Mouse (Mus musculus) embryonic fibroblast, embryonic 13.5 days (primary cell): Measurements from ENCODE around the gene Hdgfl2. TPM values are rescaled to one million over a fixed set of nuclear protein-coding genes. Genes with fewer than 3 reads are reported as not detected.
A peak's percentile ranks its signal among the peaks of the same experiment; 100 is the strongest.

Experiments used
- H3K27ac ChIP-seq: 2 replicates; pipeline ENCODE4 v1.5.1; 2012; ENCODE audit warnings: low read length, control low read depth, inconsistent platforms; ENCODE audit not compliant: insufficient read depth
- H3K4me1 ChIP-seq: 2 replicates; pipeline ENCODE4 v1.6.1; 2011; ENCODE audit warnings: low read length; ENCODE audit not compliant: control insufficient read depth, insufficient read depth
- H3K4me3 ChIP-seq: 2 replicates; pipeline ENCODE4 v1.5.1; 2011; ENCODE audit warnings: mild to moderate bottlenecking, control low read depth, low read length; ENCODE audit not compliant: insufficient read depth
- CTCF ChIP-seq: IDR thresholded peaks from 2 replicates; pipeline ENCODE4 v1.5.1; 2011; ENCODE audit warnings: mild to moderate bottlenecking, control low read depth, low read length, moderate library complexity, borderline replicate concordance; ENCODE audit not compliant: insufficient read depth
- POLR2A ChIP-seq: IDR thresholded peaks from 2 replicates; pipeline ENCODE4 v1.6.1; 2011; ENCODE audit warnings: low read depth, mild to moderate bottlenecking, control low read depth, low read length, moderate library complexity
- polyA plus RNA-seq: library from polyadenylated mRNA; stranded (reverse); fragments of >200 nt; gene quantifications from 2 replicates; pipeline ENCODE4 v1.2.4, GENCODE M21; 2011; ENCODE audit warnings: low read depth; ENCODE audit not compliant: missing spikeins, insufficient read length

Gene Hdgfl2
- polyA plus RNA-seq = 55.0 and 57.9 TPM in 2 replicates

- TF ChIP-seq CTCF (no peak), POLR2A (peak; percentile 98)
- Histone ChIP-seq H3K4me3 (peak within 1 kb of the TSS; percentile 99), H3K27ac (no peak within 1 kb of the TSS), H3K4me1 (no peaks in the 10 kb centered on the region; the same call in 1 of the 2 replicates)
Observed at GRCm38 (mm10) chr17:56078880-56079795, at the start of gene Hdgfl2. Hdgfl2 (plus strand) TSS chr17:56079634.

- no peak overlapping the region for H3K27ac ChIP-seq
- no peak overlapping the region for H3K4me3 ChIP-seq
- TF ChIP-seq CTCF = no peak
- TF ChIP-seq POLR2A = no peak
- peaks cover 44% of the 10 kb centered on the region for H3K4me1 ChIP-seq
Observed at GRCm38 (mm10) chr17:56030238-56030870, 49.1 kb upstream of the Hdgfl2 start.

GRCm38 (mm10) chr17:56030919-56031318, 48.5 kb upstream of the Hdgfl2 start:
- H3K4me3 ChIP-seq = no peak overlapping the region
- no peak overlapping the region for H3K27ac ChIP-seq
- H3K4me1 ChIP-seq = peaks cover 41% of the 10 kb centered on the region
- peak; percentile 15; the same call in 1 of the 2 replicates for TF ChIP-seq CTCF
- TF ChIP-seq POLR2A = no peak

GRCm38 (mm10) chr17:56031431-56031830, 48.0 kb upstream of the Hdgfl2 start:
- Histone ChIP-seq H3K4me3 (no peak overlapping the region), H3K4me1 (peaks cover 38% of the 10 kb centered on the region), H3K27ac (0 out of 2 replicates have a peak overlapping the region, but pooled peaks have one; percentile 8)
- TF ChIP-seq CTCF (no peak), POLR2A (no peak)

GRCm38 (mm10) chr17:56032127-56032733, 47.2 kb upstream of the Hdgfl2 start:
- TF ChIP-seq CTCF (no peak), POLR2A (no peak)
- peak overlapping the region; percentile 72 for H3K27ac ChIP-seq

GRCm38 (mm10) chr17:56032831-56033230, 46.6 kb upstream of the Hdgfl2 start:
- peaks cover 27% of the 10 kb centered on the region for H3K4me1 ChIP-seq
- TF ChIP-seq CTCF = no peak
- no peak for TF ChIP-seq POLR2A
- no peak overlapping the region for H3K4me3 ChIP-seq
- H3K27ac ChIP-seq = peak overlapping the region; percentile 7; the same call in 1 of the 2 replicates

More at GRCm38 (mm10) chr17:56032127-56032733, 47.2 kb upstream of the Hdgfl2 start:
- Histone ChIP-seq H3K4me1 (peaks cover 30% of the 10 kb centered on the region), H3K4me3 (no peak overlapping the region)

GRCm38 (mm10) chr17:56034040-56034725, 45.3 kb upstream of the Hdgfl2 start:
- Histone ChIP-seq H3K4me3 (peak overlapping the region; percentile 92), H3K27ac (peak overlapping the region; percentile 80), H3K4me1 (peaks cover 24% of the 10 kb centered on the region)
- TF ChIP-seq CTCF (no peak), POLR2A (no peak)

DNA sequence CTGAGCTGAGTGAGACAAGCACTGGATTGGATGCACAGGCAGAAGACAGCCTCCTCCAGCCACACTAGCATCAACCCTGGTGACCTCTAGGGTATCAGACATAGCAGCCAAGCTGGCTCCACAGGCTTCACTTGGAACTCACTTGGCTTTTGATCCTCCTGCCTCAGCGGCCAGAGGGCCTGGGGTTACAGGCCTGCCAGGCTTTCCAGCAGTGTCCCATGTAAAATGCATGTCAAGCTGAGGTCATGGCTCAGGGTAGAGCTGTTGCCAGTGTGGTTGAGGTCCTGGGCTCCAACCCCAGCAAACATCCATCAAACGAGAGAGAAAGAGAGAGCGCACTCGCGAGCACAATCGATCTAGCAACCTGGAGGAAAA, 44.7 kb upstream of the Hdgfl2 start:
- TF ChIP-seq CTCF (no peak), POLR2A (no peak)
- Histone ChIP-seq H3K4me3 (peak overlapping the region; percentile 92), H3K4me1 (peaks cover 24% of the 10 kb centered on the region), H3K27ac (peak overlapping the region; percentile 80)

- Histone ChIP-seq H3K4me1 (peaks cover 23% of the 10 kb centered on the region), H3K27ac (peak overlapping the region; percentile 80), H3K4me3 (peak overlapping the region; percentile 92)
- TF ChIP-seq CTCF (no peak), POLR2A (no peak)
Observed at GRCm38 (mm10) chr17:56035216-56035615, 44.2 kb upstream of the Hdgfl2 start.
